Mouse (Mus musculus) left cerebral cortex, postnatal 14 days (tissue): ENCODE data around the gene Camkk1. TPM values are rescaled to one million over a fixed set of nuclear protein-coding genes. Genes with fewer than 3 reads are reported as not detected.

Source experiments
- DNase-seq, 2 experiments: peaks; one replicate each; pipeline ENCODE4 v3.0.0; 2021 to 2022; ENCODE audit warnings: low spot score in 2 of 2, mixed read lengths in 1 of 2
- intact Hi-C: fragments of 180-260 bp; cut with DNase I; formaldehyde crosslinking; loops from one replicate; pipeline ENCODE4 v1.15.1; 2025
- total RNA-seq, 2 experiments: library from RNA; stranded (reverse); gene quantifications; 2 replicates each; pipeline ENCODE4 v1.2.3; 2021

Gene Camkk1
- total RNA-seq, 2 experiments from 2014 or later: 47.2 to 53.4 TPM

GRCm38 (mm10) chr11:73044229-73044755 lies 25.5 kb downstream of the Camkk1 start:
- intact Hi-C loops: no loop called here
- no peak for DNase-seq

GRCm38 (mm10) chr11:73044789-73045188 lies 26.0 kb downstream of the Camkk1 start:
- intact Hi-C loops: no loop called here

DNA sequence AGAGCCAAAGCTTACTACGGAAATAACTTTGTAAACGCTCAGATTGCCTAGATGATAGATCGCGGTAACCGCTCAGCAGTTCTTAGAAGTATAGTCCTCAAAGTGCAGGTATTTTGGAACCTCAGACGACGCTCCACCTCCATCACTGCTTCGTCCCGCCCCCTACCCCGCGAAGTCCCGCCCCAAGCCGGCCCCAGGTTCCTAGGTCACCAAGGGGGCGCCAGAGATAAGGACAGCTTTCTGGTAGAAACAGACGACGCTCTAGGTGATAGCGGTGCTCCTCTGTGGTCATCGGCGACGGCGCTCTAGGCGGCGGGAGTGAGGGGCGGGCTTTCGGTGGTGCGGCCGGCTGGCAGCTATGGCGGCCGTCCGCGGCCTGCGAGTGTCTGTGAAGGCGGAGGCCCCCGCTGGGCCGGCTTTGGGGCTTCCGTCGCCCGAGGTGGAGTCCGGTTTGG lies 28.8 kb downstream of the Camkk1 start, which contains the start of gene Ncbp3:
TSS of gene Ncbp3 (plus strand) at position 242 of the 455 bp plus-strand sequence.
- peak; percentile 95 to 96 for DNase-seq
- intact Hi-C loops: no loop called here

More at GRCm38 (mm10) chr11:73044789-73045188, 26.0 kb downstream of the Camkk1 start:
- no peak for DNase-seq

DNA sequence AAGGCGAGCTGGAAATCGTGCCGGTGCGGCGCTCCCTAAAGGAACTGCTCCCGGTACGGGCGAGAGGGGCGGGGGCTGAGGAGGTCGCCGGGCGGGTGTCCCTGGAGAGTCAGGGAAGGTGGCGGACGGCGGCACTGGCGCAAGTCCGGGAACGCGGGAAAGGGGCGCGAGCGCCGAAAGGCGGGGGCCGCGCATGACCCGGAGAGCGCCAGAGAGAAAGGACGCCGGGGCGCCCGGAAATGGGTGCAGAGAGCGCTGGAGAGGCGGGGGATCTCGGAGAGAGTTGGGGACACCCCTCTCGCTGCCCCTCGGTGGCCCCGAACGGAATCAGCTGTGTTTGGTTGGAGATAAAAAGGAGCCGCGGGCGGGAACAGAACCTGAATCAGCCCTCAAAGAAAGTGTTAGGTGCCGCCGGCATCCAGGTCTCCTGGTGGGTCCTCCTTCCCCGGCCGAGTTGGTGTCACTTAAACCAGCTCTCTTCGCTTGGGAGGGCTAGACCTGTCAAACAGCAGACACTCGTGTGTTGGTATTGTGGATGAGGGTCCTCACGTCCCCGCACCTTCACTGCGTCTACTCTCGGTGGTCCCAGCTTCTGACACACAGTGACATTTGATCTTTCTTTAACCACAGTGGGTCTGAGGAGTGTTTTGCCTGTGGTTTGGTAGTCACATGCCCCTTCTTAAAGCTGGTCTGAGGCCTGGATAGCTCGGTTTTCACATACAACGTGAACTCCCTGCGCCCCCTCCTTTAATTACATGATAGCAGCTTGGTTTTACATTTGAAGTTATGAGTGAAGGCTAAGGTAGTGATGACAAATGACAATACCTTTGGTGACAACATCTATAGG lies 29.4 kb downstream of the Camkk1 start:
- intact Hi-C loops: no loop called here
- peak in 1 of 2 experiments; percentile 48 for DNase-seq

GRCm38 (mm10) chr11:73049335-73049734 lies 30.5 kb downstream of the Camkk1 start:
- peak; percentile 82 to 83 for DNase-seq
- intact Hi-C loops: no loop called here

GRCm38 (mm10) chr11:73052795-73053194 lies 34.0 kb downstream of the Camkk1 start:
- DNase-seq: no peak
- intact Hi-C loops: no loop called here

DNA sequence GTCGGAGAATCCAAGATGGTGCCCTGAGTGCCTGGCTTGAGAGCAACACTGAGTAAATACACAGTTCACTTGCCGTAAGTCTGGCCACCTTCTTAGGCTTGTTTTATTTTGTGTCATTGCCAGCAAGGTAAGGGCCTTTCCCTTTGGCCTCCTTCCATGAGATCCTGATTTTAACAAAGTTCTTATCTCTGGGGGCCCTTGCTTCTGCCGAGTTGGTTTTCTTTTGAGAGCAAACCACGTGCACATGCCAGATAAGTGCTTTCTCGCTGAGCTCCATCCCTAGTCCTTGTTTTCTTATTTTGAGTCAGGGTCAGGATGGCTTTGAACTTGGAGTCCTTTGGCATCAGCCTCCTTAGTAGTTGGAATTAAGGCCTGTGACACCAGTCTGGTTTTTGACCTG lies 38.9 kb downstream of the Camkk1 start:
- intact Hi-C loops: no loop called here
- no peak for DNase-seq

- no peak for DNase-seq
- intact Hi-C loops: no loop called here
Measured at GRCm38 (mm10) chr11:73059630-73060029, 40.8 kb downstream of the Camkk1 start.

DNA sequence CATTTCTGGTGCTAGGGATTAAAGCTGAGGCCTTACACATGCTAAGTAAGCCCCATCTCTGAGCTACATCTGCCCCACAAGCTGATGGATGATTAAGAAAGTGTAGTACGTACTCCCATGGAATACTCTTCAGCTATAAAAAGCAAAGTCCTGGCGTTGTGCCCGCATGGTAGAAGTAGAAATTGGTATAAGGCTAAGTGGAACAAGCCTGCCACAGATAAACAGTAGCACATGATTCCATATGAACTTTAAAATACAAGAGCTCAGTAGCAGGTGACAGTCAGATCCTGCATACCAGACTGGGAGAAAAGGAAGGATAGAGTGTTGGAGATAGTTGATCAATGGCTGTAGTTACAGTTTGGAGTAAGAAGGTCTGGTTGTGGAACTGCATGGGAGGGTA lies 42.6 kb downstream of the Camkk1 start:
- intact Hi-C loops: no loop called here
- no peak for DNase-seq

GRCm38 (mm10) chr11:73071839-73072238 lies 53.0 kb downstream of the Camkk1 start:
- DNase-seq: peak in 1 of 2 experiments; percentile 63
- intact Hi-C loops: loop anchor here (2.0 to 10.0 kb wide), 2 partner anchors 35 to 1303 kb away; no protein-coding TSS in a partner anchor

DNA sequence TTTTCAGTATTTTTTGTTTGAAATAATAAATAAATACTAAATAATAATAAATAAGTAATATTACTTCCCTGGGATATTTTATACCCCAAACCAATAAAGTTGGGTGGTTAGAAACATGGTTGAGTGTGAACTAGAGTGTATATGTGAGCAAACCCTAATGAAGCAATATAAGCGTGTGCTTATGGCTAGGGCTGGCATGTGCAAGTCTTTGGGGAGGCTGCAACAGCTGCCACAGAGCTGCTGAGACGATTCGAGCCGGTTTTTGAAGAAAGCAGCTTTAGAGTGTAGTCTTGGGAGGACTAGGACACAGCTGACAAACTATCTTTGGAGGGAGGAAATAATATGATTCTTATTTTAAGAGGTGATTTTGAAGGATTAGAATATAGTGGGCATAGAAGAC lies 57.5 kb downstream of the Camkk1 start:
- DNase-seq: no peak
- intact Hi-C loops: loop anchor here (10.0 kb wide), 1 partner anchor 1299 kb away; no protein-coding TSS in a partner anchor

GRCm38 (mm10) chr11:73076733-73077132 lies 57.9 kb downstream of the Camkk1 start:
- DNase-seq: peak in 1 of 2 experiments; percentile 29
- intact Hi-C loops: loop anchor here (10.0 kb wide), 1 partner anchor 1298 kb away; no protein-coding TSS in a partner anchor

GRCm38 (mm10) chr11:73077211-73077720 lies 58.5 kb downstream of the Camkk1 start:
- intact Hi-C loops: loop anchor here (10.0 kb wide), 1 partner anchor 1298 kb away; no protein-coding TSS in a partner anchor
- no peak for DNase-seq

GRCm38 (mm10) chr11:73078615-73079014 lies 59.8 kb downstream of the Camkk1 start:
- intact Hi-C loops: loop anchor here (10.0 kb wide), 1 partner anchor 1296 kb away; no protein-coding TSS in a partner anchor
- DNase-seq: no peak

DNA sequence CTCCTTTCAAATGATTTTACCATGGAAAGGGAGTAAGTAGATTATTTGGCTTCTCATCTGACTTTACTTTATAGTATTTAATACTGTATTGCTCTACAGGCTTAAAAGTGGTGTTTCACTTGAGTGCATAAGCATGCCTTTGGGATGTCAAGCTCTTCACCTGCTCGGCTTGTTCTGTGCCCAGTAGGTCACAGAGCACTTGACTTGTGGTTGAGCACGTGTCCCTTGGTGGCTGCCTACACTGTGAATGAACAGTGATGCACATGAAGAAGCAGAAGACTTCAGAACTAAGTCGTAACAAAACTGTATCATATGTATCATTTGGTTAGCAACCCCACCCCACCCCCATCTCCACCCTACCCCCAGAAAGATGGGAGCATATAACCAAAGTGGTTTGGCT lies 61.5 kb downstream of the Camkk1 start:
- intact Hi-C loops: no loop called here
- DNase-seq: no peak

DNA sequence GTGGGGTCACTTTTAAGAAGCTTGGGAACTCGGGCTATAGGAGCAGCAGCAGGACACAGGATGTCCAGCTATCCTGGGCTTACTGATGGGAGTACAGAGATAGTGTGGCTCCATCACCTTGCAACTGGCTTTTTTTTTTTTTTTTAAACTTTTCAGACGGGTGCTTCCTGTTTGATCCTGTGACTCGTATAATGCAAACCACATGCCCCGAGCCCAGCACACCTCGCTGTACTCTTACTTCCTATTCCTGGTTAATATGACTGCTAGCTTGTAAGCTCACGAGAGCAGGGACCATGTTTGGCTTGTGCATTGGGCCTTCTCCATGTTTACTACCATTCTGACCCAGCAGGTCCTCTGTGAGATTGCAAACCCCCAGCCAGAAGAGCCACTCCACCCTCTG lies 65.5 kb downstream of the Camkk1 start:
- intact Hi-C loops: no loop called here
- no peak for DNase-seq

GRCm38 (mm10) chr11:73084804-73085231 lies 66.0 kb downstream of the Camkk1 start:
- peak in 1 of 2 experiments; percentile 30 for DNase-seq
- intact Hi-C loops: no loop called here

- peak in 1 of 2 experiments; percentile 40 for DNase-seq
- intact Hi-C loops: no loop called here
Measured at GRCm38 (mm10) chr11:73085391-73085790, 66.6 kb downstream of the Camkk1 start.

GRCm38 (mm10) chr11:73087700-73088480 lies 69.1 kb downstream of the Camkk1 start:
- no peak for DNase-seq
- intact Hi-C loops: no loop called here
